Mouse (Mus musculus): ENCODE measurements around the gene Gpr152. TPM values are rescaled to one million over a fixed set of nuclear protein-coding genes. Genes with fewer than 3 reads are reported as not detected.

Gpr152 gene
- total RNA-seq, 2 experiments from 2014 or later, result not detected

DNA sequence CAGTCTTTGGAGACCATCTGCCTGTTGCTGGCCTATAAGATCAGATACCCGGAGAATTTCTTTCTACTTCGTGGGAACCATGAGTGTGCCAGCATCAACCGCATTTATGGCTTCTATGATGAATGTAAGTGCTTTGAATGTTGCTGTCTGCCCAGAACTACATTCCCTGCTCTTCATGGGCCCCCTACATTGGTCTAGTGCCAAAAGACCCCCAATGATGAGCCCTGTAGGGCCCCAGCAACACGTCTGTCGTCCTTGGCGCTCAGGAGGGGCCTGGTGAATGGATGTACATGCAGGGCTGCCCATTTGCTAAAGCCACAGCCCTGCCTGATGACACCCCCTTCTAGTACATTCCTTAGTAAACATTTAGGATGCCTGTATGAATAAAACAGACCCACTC, 53.5 kb downstream of the Gpr152 start:
- DNase-seq, result no peak
- intact Hi-C loops (cut with DNase I), result no loop called here

DNA sequence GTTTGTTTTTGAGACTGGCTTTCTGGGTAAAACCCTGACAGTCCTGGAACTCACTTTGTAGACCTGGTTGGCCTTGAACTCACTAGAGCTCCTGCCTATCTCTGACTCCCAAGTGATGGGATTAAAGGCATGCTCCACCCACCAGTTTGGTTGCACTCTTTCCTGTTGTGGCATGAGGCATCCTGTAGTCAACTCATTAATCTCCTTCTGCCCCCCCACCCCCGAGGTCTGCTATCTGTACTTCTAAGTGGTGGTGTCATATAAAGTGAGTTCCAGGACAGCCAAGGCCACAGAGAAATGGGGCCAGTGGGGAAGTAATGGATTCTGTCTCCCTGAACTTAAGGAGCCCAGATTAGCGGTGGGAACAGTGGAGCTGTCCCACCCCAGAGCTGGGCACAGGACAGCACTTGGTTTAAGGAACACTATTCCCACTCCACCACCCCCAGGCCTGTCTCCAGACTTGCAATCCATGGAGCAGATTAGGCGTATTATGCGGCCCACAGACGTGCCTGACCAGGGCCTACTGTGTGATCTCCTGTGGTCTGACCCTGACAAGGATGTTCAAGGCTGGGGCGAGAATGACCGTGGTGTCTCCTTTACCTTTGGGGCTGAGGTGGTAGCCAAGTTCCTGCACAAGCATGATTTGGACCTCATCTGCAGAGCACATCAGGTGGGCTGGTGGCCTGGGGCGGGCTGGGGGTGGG, 54.6 kb downstream of the Gpr152 start:
- intact Hi-C loops (cut with DNase I), result no loop called here

DNA sequence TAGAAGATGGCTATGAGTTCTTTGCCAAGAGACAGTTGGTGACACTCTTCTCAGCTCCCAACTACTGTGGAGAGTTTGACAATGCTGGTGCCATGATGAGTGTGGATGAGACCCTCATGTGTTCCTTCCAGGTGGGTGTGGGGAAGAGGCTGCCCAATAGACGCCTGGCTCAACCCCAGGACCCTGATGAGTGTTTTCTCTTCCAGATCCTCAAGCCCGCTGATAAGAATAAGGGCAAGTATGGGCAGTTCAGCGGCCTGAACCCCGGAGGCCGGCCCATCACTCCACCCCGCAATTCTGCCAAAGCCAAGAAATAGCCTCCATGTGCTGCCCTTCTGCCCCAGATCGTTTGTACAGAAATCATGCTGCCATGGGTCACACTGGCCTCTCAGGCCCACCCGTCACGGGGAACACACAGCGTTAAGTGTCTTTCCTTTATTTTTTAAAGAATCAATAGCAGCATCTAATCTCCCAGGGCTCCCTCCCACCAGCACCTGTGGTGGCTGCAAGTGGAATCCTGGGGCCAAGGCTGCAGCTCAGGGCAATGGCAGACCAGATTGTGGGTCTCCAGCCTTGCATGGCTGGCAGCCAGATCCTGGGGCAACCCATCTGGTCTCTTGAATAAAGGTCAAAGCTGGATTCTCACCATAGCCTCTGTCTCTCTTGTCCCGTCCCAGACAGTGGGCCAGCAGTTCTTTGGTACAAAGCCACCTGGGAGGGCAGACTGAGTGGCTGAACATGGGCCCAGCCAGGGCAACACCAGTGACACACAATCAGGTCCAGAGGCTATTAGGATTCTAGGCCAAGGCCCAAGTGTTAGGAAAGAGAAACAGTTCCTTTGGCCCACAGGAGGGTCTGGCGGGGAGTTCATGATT, 55.4 kb downstream of the Gpr152 start:
- intact Hi-C loops (cut with DNase I), result no loop called here
- no peak for DNase-seq

More for the DNA sequence above, 54.6 kb downstream of the Gpr152 start:
- no peak for DNase-seq

Other genes with a start within 250 kb of the Gpr152 start
- gene Tcirg1, start 232.7 kb upstream of the Gpr152 start, total RNA-seq (2021), result 1 to 10 TPM; 4.8 to 5.9 TPM
- 100 to 1,000 TPM; 242 to 273 TPM for gene Ndufs8, start 227.0 kb upstream of the Gpr152 start, total RNA-seq (2021)
- gene Aldh3b1, start 210.0 kb upstream of the Gpr152 start, total RNA-seq (2021), result 1 to 10 TPM in 1 of 2 experiments, under 1 TPM in 1; 0.92 to 1.6 TPM
- gene Unc93b1, start 204.6 kb upstream of the Gpr152 start, total RNA-seq (2021), result 1 to 10 TPM; 5.1 to 7.7 TPM
- gene Aldh3b3, start 181.1 kb upstream of the Gpr152 start, total RNA-seq (2021), result not detected
- under 1 TPM; 0.20 to 0.23 TPM for gene Aldh3b2, start 167.5 kb upstream of the Gpr152 start, total RNA-seq (2021)
- 1 to 10 TPM; 2.0 to 3.2 TPM for gene Acy3, start 153.2 kb upstream of the Gpr152 start, total RNA-seq (2021)
- not detected for gene Tbx10, start 147.0 kb upstream of the Gpr152 start, total RNA-seq (2021)
- gene Nudt8, start 139.2 kb upstream of the Gpr152 start, total RNA-seq (2021), result 10 to 100 TPM; 22.5 to 23.0 TPM
- gene Gm49405, start 139.2 kb upstream of the Gpr152 start, total RNA-seq (2021), result under 1 TPM; 0.13 to 0.20 TPM
- gene Doc2g, start 136.5 kb upstream of the Gpr152 start, total RNA-seq (2021), result under 1 TPM; 0.79 to 0.82 TPM
- 100 to 1,000 TPM; 417 to 445 TPM for gene Ndufv1, start 127.0 kb upstream of the Gpr152 start, total RNA-seq (2021)
- 100 to 1,000 TPM; 344 to 368 TPM for gene Gstp1, start 101.8 kb upstream of the Gpr152 start, total RNA-seq (2021)
- gene Gstp2, start 93.8 kb upstream of the Gpr152 start, total RNA-seq (2021), result 100 to 1,000 TPM; 148 to 162 TPM
- gene Gstp3, start 80.2 kb upstream of the Gpr152 start, total RNA-seq (2021), result not detected
- not detected for gene Cabp2, start 58.2 kb upstream of the Gpr152 start, total RNA-seq (2021)
- 10 to 100 TPM; 20.0 to 22.3 TPM for gene Cdk2ap2, start 42.6 kb upstream of the Gpr152 start, total RNA-seq (2021)
- gene Pitpnm1, start 39.8 kb upstream of the Gpr152 start, total RNA-seq (2021), result 1 to 10 TPM; 3.8 to 4.0 TPM
- gene Aip, start 13.9 kb upstream of the Gpr152 start, total RNA-seq (2021), result 10 to 100 TPM; 58.2 to 68.0 TPM
- not detected for gene Cabp4, start 4.2 kb downstream of the Gpr152 start, total RNA-seq (2021)
- gene Coro1b, start 8.8 kb downstream of the Gpr152 start, total RNA-seq (2021), result 10 to 100 TPM; 13.9 to 15.3 TPM
- 1 to 10 TPM in 1 of 2 experiments, under 1 TPM in 1; 0.86 to 1.8 TPM for gene Ptprcap, start 13.8 kb downstream of the Gpr152 start, total RNA-seq (2021)
- 10 to 100 TPM; 25.2 to 26.8 TPM for gene Rps6kb2, start 23.6 kb downstream of the Gpr152 start, total RNA-seq (2021)
- 10 to 100 TPM; 26.0 to 26.2 TPM for gene Carns1, start 35.7 kb downstream of the Gpr152 start, total RNA-seq (2021)
- gene Tbc1d10c, start 51.5 kb downstream of the Gpr152 start, total RNA-seq (2021), result 1 to 10 TPM; 4.7 to 5.6 TPM
- gene Ppp1ca, start 52.3 kb downstream of the Gpr152 start, total RNA-seq (2021), result 100 to 1,000 TPM; 196 to 211 TPM
- gene Rad9a, start 61.9 kb downstream of the Gpr152 start, total RNA-seq (2021), result 1 to 10 TPM; 2.3 to 2.9 TPM
- under 1 TPM; 0.52 to 0.61 TPM for gene Clcf1, start 74.5 kb downstream of the Gpr152 start, total RNA-seq (2021)
- gene AC109138.7, start 74.6 kb downstream of the Gpr152 start, total RNA-seq (2021), result not detected
- gene Pold4, start 92.1 kb downstream of the Gpr152 start, total RNA-seq (2021), result 10 to 100 TPM; 16.0 to 21.1 TPM
- 1 to 10 TPM; 2.4 to 3.0 TPM for gene Ssh3, start 129.4 kb downstream of the Gpr152 start, total RNA-seq (2021)
- under 1 TPM; 0.23 to 0.27 TPM for gene Ankrd13d, start 143.3 kb downstream of the Gpr152 start, total RNA-seq (2021)
- gene Grk2, start 166.4 kb downstream of the Gpr152 start, total RNA-seq (2021), result 10 to 100 TPM; 41.5 to 52.0 TPM

Data from gastrocnemius, postnatal 36 days (tissue).